Mouse (Mus musculus) kidney, embryonic 15.5 days (tissue): ENCODE measurements at regions not wholly inside any gene's neighbourhood (a gene's known extent, or its start where the extent isn't known, plus 50 kb on each side); places are given as distances from the start of the nearest gene placed in this dataset.

Experiments
- ATAC-seq: fragments of 200-750 bp; cut with Nextera tagmentation; replicated peaks from 2 replicates; pipeline ENCODE4 v1.8.0; 2017; ENCODE audit warnings: moderate TSS enrichment; ENCODE audit not compliant: low FRiP score
- H3K27ac ChIP-seq: fragments of 300-500 bp; sonication (generic); 2 replicates; pipeline ENCODE4 v1.5.1; 2015; ENCODE audit warnings: mild to moderate bottlenecking, inconsistent platforms
- H3K27me3 ChIP-seq: fragments of 300-500 bp; sonication (generic); 2 replicates; pipeline ENCODE4 v1.6.1; 2015; ENCODE audit warnings: inconsistent platforms
- H3K36me3 ChIP-seq: fragments of 300-500 bp; sonication (generic); 2 replicates; pipeline ENCODE4 v1.6.1; 2015; ENCODE audit warnings: inconsistent platforms
- H3K4me1 ChIP-seq: fragments of 300-500 bp; sonication (generic); 2 replicates; pipeline ENCODE4 v1.6.1; 2015; ENCODE audit warnings: inconsistent platforms
- H3K4me2 ChIP-seq: fragments of 300-500 bp; sonication (generic); 2 replicates; pipeline ENCODE4 v1.6.1; 2015; ENCODE audit warnings: moderate library complexity, mild to moderate bottlenecking, inconsistent platforms
- H3K4me3 ChIP-seq: fragments of 300-500 bp; sonication (generic); replicated peaks from 2 replicates; pipeline ENCODE4 v1.5.1; 2015; ENCODE audit warnings: mild to moderate bottlenecking, inconsistent platforms
- H3K9ac ChIP-seq: fragments of 300-500 bp; sonication (generic); 2 replicates; pipeline ENCODE4 v1.6.1; 2015; ENCODE audit warnings: mild to moderate bottlenecking, inconsistent platforms
- H3K9me3 ChIP-seq: fragments of 300-500 bp; sonication (generic); replicated peaks from 2 replicates; pipeline ENCODE4 v1.6.1; 2016; ENCODE audit warnings: inconsistent platforms
- WGBS: fragments of 180-500 bp; shearing (Covaris S2); methylation state at CpG from one replicate; pipeline ENCODE4 v1.1.7; 2015; ENCODE audit warnings: mixed read lengths; 5-methylcytosine and 5-hydroxymethylcytosine counted together

- 67% methylated on average over 1 of the region's 1 CpGs for WGBS
- no peak for ATAC-seq
- no peak overlapping the region for H3K9ac ChIP-seq
- H3K4me2 ChIP-seq = no peak overlapping the region
- no peaks in the 10 kb centered on the region for H3K27me3 ChIP-seq
- no peak overlapping the region for H3K27ac ChIP-seq
- no peaks in the 10 kb centered on the region for H3K36me3 ChIP-seq
- H3K4me1 ChIP-seq = no peaks in the 10 kb centered on the region
- H3K4me3 ChIP-seq = no peak overlapping the region
- H3K9me3 ChIP-seq = no peaks in the 10 kb centered on the region
Observed at GRCm38 (mm10) chr4:70844742-70845141, 309.9 kb upstream of the Megf9 start.

GRCm38 (mm10) chr4:70810956-70811316, 276.1 kb upstream of the Megf9 start:
- Histone ChIP-seq H3K27me3 (no peaks in the 10 kb centered on the region), H3K9me3 (no peaks in the 10 kb centered on the region), H3K36me3 (no peaks in the 10 kb centered on the region), H3K4me1 (no peaks in the 10 kb centered on the region), H3K4me3 (no peak overlapping the region), H3K9ac (no peak overlapping the region), H3K27ac (no peak overlapping the region), H3K4me2 (no peak overlapping the region)
- 70% methylated on average over 2 of the region's 2 CpGs for WGBS
- no peak for ATAC-seq

- Histone ChIP-seq H3K9me3 (no peaks in the 10 kb centered on the region), H3K27ac (no peak overlapping the region), H3K4me3 (no peak overlapping the region), H3K27me3 (no peaks in the 10 kb centered on the region), H3K9ac (no peak overlapping the region), H3K36me3 (no peaks in the 10 kb centered on the region), H3K4me1 (no peaks in the 10 kb centered on the region), H3K4me2 (no peak overlapping the region)
- ATAC-seq = no peak
Observed at GRCm38 (mm10) chr4:70810311-70810955, 275.6 kb upstream of the Megf9 start.

DNA sequence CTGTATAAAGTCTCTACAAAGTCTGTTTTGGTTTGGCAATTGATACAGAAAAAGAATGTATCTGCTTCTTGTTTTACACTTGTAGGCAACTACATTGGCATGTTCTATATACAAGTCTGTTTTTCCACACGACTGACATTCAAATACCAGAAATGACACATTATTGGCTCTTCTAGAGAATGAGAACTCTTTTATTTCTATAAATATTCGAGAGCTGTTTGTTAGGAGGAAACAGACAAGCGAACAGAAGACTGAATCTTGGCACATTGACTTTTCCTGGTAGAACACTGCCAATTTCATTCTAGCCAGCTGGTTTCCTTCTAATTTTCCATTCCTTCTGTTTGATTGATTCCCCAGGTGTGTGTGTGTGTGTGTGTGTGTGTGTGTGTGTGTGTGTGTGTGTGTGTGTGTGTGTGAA, 270.1 kb upstream of the Megf9 start:
- no peak for ATAC-seq

GRCm38 (mm10) chr4:70798483-70798882, 263.7 kb upstream of the Megf9 start:
- no peak for ATAC-seq
- Histone ChIP-seq H3K4me2 (no peak overlapping the region), H3K9me3 (no peaks in the 10 kb centered on the region), H3K9ac (no peak overlapping the region), H3K27me3 (no peaks in the 10 kb centered on the region), H3K4me1 (no peaks in the 10 kb centered on the region), H3K4me3 (no peak overlapping the region), H3K36me3 (no peaks in the 10 kb centered on the region), H3K27ac (no peak overlapping the region)
- 58% methylated on average over 1 of the region's 1 CpGs for WGBS

More for the DNA sequence above, 270.1 kb upstream of the Megf9 start:
- WGBS = 77% methylated on average over 3 of the region's 3 CpGs
- no peak overlapping the region for H3K4me3 ChIP-seq
- no peaks in the 10 kb centered on the region for H3K27me3 ChIP-seq
- no peaks in the 10 kb centered on the region for H3K4me1 ChIP-seq
- H3K27ac ChIP-seq = no peak overlapping the region
- H3K9me3 ChIP-seq = no peaks in the 10 kb centered on the region
- no peak overlapping the region for H3K9ac ChIP-seq
- H3K36me3 ChIP-seq = no peaks in the 10 kb centered on the region
- no peak overlapping the region for H3K4me2 ChIP-seq

DNA sequence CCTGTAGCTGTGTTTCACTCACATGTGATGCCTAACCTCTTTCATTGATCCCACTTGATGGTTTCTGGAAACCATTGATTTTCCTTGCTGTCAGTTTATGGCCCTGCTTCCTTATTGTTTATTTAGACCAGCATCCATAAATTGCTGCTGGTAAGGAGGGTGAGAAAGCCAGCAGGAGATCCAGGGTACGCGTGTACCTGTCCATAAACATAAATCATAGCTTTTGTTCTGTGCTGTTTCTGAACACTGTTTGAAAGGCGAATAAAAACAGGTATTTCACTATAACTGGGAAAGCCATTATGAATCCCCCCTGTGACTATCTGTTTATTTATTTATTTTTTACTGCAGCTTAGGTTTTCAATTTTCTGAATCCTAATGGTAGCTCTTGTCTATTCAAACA, 263.1 kb upstream of the Megf9 start:
- H3K4me3 ChIP-seq = no peak overlapping the region
- H3K27ac ChIP-seq = no peak overlapping the region
- no peak for ATAC-seq
- H3K4me2 ChIP-seq = no peak overlapping the region
- 63% methylated on average over 3 of the region's 3 CpGs for WGBS
- no peaks in the 10 kb centered on the region for H3K9me3 ChIP-seq
- H3K27me3 ChIP-seq = no peaks in the 10 kb centered on the region
- H3K36me3 ChIP-seq = no peaks in the 10 kb centered on the region
- no peak overlapping the region for H3K9ac ChIP-seq
- H3K4me1 ChIP-seq = no peaks in the 10 kb centered on the region

GRCm38 (mm10) chr4:70783487-70783886, 248.7 kb upstream of the Megf9 start:
- no peak overlapping the region for H3K27ac ChIP-seq
- H3K9ac ChIP-seq = no peak overlapping the region
- no peak overlapping the region for H3K4me3 ChIP-seq
- no peaks in the 10 kb centered on the region for H3K4me1 ChIP-seq
- ATAC-seq = no peak
- H3K4me2 ChIP-seq = no peak overlapping the region
- WGBS = 51% methylated on average over 2 of the region's 2 CpGs
- H3K36me3 ChIP-seq = no peaks in the 10 kb centered on the region
- H3K27me3 ChIP-seq = no peaks in the 10 kb centered on the region
- H3K9me3 ChIP-seq = no peaks in the 10 kb centered on the region

GRCm38 (mm10) chr4:70781591-70781990, 246.8 kb upstream of the Megf9 start:
- H3K36me3 ChIP-seq = no peaks in the 10 kb centered on the region
- peak; percentile 40; the same call in 1 of the 2 replicates for ATAC-seq
- H3K4me1 ChIP-seq = no peaks in the 10 kb centered on the region
- H3K9ac ChIP-seq = no peak overlapping the region
- no peak overlapping the region for H3K4me2 ChIP-seq
- no peak overlapping the region for H3K4me3 ChIP-seq
- H3K27ac ChIP-seq = no peak overlapping the region
- no peaks in the 10 kb centered on the region for H3K27me3 ChIP-seq
- no peaks in the 10 kb centered on the region for H3K9me3 ChIP-seq
- WGBS = 20% methylated on average over 2 of the region's 2 CpGs

GRCm38 (mm10) chr4:70776273-70776672, 241.5 kb upstream of the Megf9 start:
- H3K4me2 ChIP-seq = no peak overlapping the region
- H3K36me3 ChIP-seq = no peaks in the 10 kb centered on the region
- no peak overlapping the region for H3K4me3 ChIP-seq
- H3K27ac ChIP-seq = no peak overlapping the region
- no peaks in the 10 kb centered on the region for H3K9me3 ChIP-seq
- ATAC-seq = no peak
- WGBS = 64% methylated on average over 1 of the region's 1 CpGs
- H3K9ac ChIP-seq = no peak overlapping the region
- no peaks in the 10 kb centered on the region for H3K27me3 ChIP-seq
- no peaks in the 10 kb centered on the region for H3K4me1 ChIP-seq

GRCm38 (mm10) chr4:70743425-70743824, 208.6 kb upstream of the Megf9 start:
- H3K27ac ChIP-seq = no peak overlapping the region
- no peak overlapping the region for H3K4me3 ChIP-seq
- H3K9me3 ChIP-seq = no peaks in the 10 kb centered on the region
- no peak overlapping the region for H3K4me2 ChIP-seq
- H3K27me3 ChIP-seq = no peaks in the 10 kb centered on the region
- H3K4me1 ChIP-seq = 0 out of 2 replicates have a peak, but pooled peaks cover 3% of the 10 kb centered on the region
- WGBS = 68% methylated on average over 1 of the region's 1 CpGs
- ATAC-seq = no peak
- H3K9ac ChIP-seq = no peak overlapping the region
- no peaks in the 10 kb centered on the region for H3K36me3 ChIP-seq

DNA sequence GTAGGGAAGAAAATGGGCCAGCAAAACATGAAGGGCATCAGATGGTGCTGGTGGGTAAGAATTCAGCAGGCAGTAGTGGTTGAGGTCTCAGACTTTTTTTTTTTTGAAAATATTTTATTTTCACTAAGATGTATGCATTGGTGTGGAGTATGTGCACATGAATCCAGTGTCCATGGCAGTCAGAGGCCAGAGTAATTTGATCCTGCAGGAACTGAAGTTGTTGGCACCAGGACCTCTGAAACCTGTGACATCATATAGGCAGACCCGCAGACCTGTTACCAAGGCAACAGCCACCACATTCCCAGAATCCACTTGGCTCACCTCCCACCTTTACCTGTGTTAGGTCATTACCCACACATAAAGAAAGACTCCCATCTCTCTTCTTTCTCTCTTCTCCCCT, 207.2 kb upstream of the Megf9 start:
- 0 out of 2 replicates have a peak, but pooled peaks cover 3% of the 10 kb centered on the region for H3K4me1 ChIP-seq
- ATAC-seq = peak; percentile 54; the same call in 1 of the 2 replicates
- no peak overlapping the region for H3K4me2 ChIP-seq
- no peak overlapping the region for H3K4me3 ChIP-seq
- H3K27me3 ChIP-seq = no peaks in the 10 kb centered on the region
- no peak overlapping the region for H3K27ac ChIP-seq
- no peaks in the 10 kb centered on the region for H3K9me3 ChIP-seq
- no peak overlapping the region for H3K9ac ChIP-seq
- 58% methylated on average over 1 of the region's 1 CpGs for WGBS
- H3K36me3 ChIP-seq = no peaks in the 10 kb centered on the region

DNA sequence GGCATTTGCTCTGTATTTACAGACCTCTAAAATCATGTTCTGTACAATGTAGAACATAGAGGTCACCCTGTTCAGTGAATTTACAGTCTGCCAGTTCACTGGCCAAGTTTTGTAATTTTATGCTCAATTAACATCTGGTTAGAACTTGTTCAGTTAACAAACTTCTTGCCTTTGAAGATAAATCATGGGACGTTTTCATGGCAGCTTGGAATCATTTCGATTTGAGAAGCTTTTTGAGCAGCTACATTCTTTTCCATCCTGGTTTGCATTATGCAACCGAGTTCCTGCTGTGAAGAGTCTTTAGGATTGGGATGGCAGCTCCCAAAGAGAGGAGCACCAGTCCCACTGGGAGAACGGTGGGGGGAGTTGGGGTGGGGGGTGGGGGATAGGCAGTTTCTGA, 206.3 kb upstream of the Megf9 start:
- WGBS = 9% methylated on average over 4 of the region's 4 CpGs

DNA sequence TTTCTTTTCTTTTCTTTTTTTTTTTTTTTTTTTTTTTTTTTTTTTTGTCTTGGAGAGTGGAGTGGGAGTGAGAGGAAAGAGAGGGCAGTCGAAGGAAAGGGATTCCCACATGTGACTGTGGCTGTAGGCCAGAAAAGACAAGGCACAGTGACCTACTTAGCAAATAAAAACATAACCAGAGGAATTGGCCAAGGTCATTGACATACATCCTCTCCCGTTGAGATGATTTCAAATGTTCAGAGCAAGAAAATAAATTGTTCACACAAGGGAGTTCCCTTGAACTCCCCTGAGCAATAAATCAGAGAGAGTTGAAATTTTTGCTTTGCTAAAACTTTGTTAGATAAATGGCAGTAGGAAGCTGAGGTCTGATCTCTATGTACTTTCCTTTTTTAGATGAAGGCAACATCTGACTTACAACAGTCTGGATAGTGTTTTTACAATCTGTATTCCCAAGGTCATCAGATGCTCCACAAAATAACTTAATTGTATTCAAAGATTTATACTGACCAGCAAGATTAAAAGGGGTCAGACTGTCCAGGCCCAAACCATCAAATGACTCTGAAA, 174.4 kb upstream of the Megf9 start:
- peak; percentile 86 for ATAC-seq
- Histone ChIP-seq H3K9ac (no peak overlapping the region), H3K36me3 (no peaks in the 10 kb centered on the region), H3K27ac (no peak overlapping the region), H3K4me2 (no peak overlapping the region), H3K9me3 (no peaks in the 10 kb centered on the region), H3K27me3 (no peaks in the 10 kb centered on the region), H3K4me3 (no peak overlapping the region), H3K4me1 (no peaks in the 10 kb centered on the region)
- WGBS = 20% methylated on average over 2 of the region's 2 CpGs

More for the DNA sequence above, 206.3 kb upstream of the Megf9 start:
- no peaks in the 10 kb centered on the region for H3K9me3 ChIP-seq
- H3K27ac ChIP-seq = no peak overlapping the region
- H3K36me3 ChIP-seq = no peaks in the 10 kb centered on the region
- no peak overlapping the region for H3K4me2 ChIP-seq
- H3K9ac ChIP-seq = no peak overlapping the region
- peak; percentile 46; the same call in 1 of the 2 replicates for ATAC-seq
- H3K4me3 ChIP-seq = no peak overlapping the region
- 0 out of 2 replicates have a peak, but pooled peaks cover 3% of the 10 kb centered on the region for H3K4me1 ChIP-seq
- H3K27me3 ChIP-seq = no peaks in the 10 kb centered on the region
